10 mouse cellular contexts compared by ENCODE assay signal in the genomic region with DNA sequence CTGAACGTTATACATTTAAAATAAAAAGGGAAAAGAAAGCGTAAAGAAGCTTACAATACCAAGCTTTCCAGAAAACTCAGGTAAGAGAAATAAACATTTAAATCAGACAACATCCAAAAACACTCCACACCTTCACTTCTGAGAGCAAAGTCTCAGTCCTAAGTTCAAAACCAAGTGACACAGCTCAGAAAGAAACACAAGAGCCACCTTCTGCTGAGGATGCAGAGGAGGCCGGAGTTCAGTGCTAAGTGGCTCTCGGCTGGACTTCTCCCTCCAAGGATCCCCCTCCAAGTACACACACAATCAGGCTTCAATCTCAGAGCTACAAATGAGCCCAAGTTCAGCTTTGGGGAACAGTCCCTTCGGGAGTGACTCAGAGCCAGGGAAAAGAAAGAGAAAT. TPM values are rescaled to one million over a fixed set of nuclear protein-coding genes. Genes with fewer than 3 reads are reported as not detected.
DNase-seq lines count a peak whose midpoint lies in the region; ATAC-seq and TF ChIP-seq lines count a peak whose summit lies in the region.
"Had no signal": no experiment of that assay in that cellular context is flagged by ENCODE, and none has a peak within 500 bp of the region (broad histone marks: within the 10 kb centered on the region; RNA-seq: fewer than 3 reads in every experiment).

No protein-coding gene starts in this region.

- H3K79me2 ChIP-seq in liver, adult 2 months (ENCODE audit: control insufficient read depth, insufficient read depth, low read length), result peaks cover 62% of the 10 kb centered on the region

- H3K27ac ChIP-seq in liver, adult 2 months (replicated peaks; ENCODE audit: insufficient read depth, low read depth, low read length), result peak overlapping the region; percentile 48
- no peak overlapping the region for H3K27ac ChIP-seq in liver, embryonic 12.5 days
- H3K27ac ChIP-seq in forebrain, embryonic 15.5 days (replicated peaks), result no peak overlapping the region; the same call in 1 of the 2 replicates
- H3K27ac ChIP-seq in neural tube, embryonic 15.5 days (replicated peaks), result no peak overlapping the region

- no peak for TF ChIP-seq CTCF in liver, adult 2 months (IDR thresholded peaks at IDR 0.05; ENCODE audit: low read depth, low read length)

- H3K36me3 ChIP-seq in liver, adult 2 months (ENCODE audit: control insufficient read depth, insufficient read depth, low read length), result no peaks in the 10 kb centered on the region
- H3K36me3 ChIP-seq in liver, embryonic 12.5 days, result no peaks in the 10 kb centered on the region
- H3K36me3 ChIP-seq in forebrain, embryonic 15.5 days, result no peaks in the 10 kb centered on the region
- no peaks in the 10 kb centered on the region for H3K36me3 ChIP-seq in neural tube, embryonic 15.5 days

- H3K4me3 ChIP-seq in liver, adult 2 months (ENCODE audit: insufficient read depth, low read depth, low read length), result peak overlapping the region; percentile 16; the same call in 1 of the 2 replicates
- no peak overlapping the region for H3K4me3 ChIP-seq in liver, embryonic 12.5 days
- peak overlapping the region; percentile 94 for H3K4me3 ChIP-seq in forebrain, embryonic 15.5 days
- H3K4me3 ChIP-seq in neural tube, embryonic 15.5 days (replicated peaks), result peak overlapping the region; percentile 85
- H3K4me3 ChIP-seq: megakaryocyte, embryonic 14.5 days had no signal

- peaks cover 55% of the 10 kb centered on the region for H3K4me1 ChIP-seq in liver, adult 2 months (ENCODE audit: control insufficient read depth, insufficient read depth, low read length)
- peaks cover 28% of the 10 kb centered on the region for H3K4me1 ChIP-seq in liver, embryonic 12.5 days
- H3K4me1 ChIP-seq in forebrain, embryonic 15.5 days, result peaks cover 77% of the 10 kb centered on the region
- peaks cover 84% of the 10 kb centered on the region for H3K4me1 ChIP-seq in neural tube, embryonic 15.5 days

- no peak overlapping the region for H3K4me2 ChIP-seq in liver, embryonic 12.5 days
- peak overlapping the region; percentile 99 for H3K4me2 ChIP-seq in forebrain, embryonic 15.5 days (replicated peaks)
- H3K4me2 ChIP-seq in neural tube, embryonic 15.5 days, result peak overlapping the region; percentile 90

- WGBS in liver, adult 2 months, result 50% methylated on average over 5 of the region's 5 CpGs
- 69% methylated on average over 5 of the region's 5 CpGs for WGBS in liver, embryonic 12.5 days (ENCODE audit: insufficient replicate concordance)
- WGBS in forebrain, embryonic 15.5 days, result 68% methylated on average over 5 of the region's 5 CpGs
- WGBS in neural tube, embryonic 15.5 days, result 76% methylated on average over 5 of the region's 5 CpGs

- peak overlapping the region; percentile 7; the same call in 1 of the 2 replicates for H3K9ac ChIP-seq in liver, adult 2 months (ENCODE audit: low read depth, low read length)
- H3K9ac ChIP-seq in liver, embryonic 12.5 days, result no peak overlapping the region
- peak overlapping the region; percentile 83 for H3K9ac ChIP-seq in forebrain, embryonic 15.5 days (replicated peaks)
- peak overlapping the region; percentile 74 for H3K9ac ChIP-seq in neural tube, embryonic 15.5 days (replicated peaks)

- H3K9me3 ChIP-seq in liver, embryonic 12.5 days (replicated peaks), result no peaks in the 10 kb centered on the region
- H3K9me3 ChIP-seq in forebrain, embryonic 15.5 days, result no peaks in the 10 kb centered on the region
- H3K9me3 ChIP-seq in neural tube, embryonic 15.5 days (replicated peaks), result no peaks in the 10 kb centered on the region

- ATAC-seq in liver, embryonic 12.5 days, result no peak
- no peak for ATAC-seq in forebrain, embryonic 15.5 days (replicated peaks)
- no peak for ATAC-seq in neural tube, embryonic 15.5 days (ENCODE audit: low FRiP score)
- ATAC-seq: inflammation-experienced regulatory T-cells, adult 6 months had no signal

- no peaks in the 10 kb centered on the region for H3K27me3 ChIP-seq in liver, adult 2 months (ENCODE audit: control insufficient read depth, insufficient read depth, low read length)
- peaks cover 61% of the 10 kb centered on the region for H3K27me3 ChIP-seq in liver, embryonic 12.5 days (replicated peaks)
- H3K27me3 ChIP-seq in forebrain, embryonic 15.5 days, result no peaks in the 10 kb centered on the region
- no peaks in the 10 kb centered on the region for H3K27me3 ChIP-seq in neural tube, embryonic 15.5 days (replicated peaks)

- DNase-seq in liver, adult 2 months (ENCODE audit: extremely low read depth, low read depth, low spot score), result peak; percentile 62
- peak; percentile 41 to 51 for DNase-seq in kidney, postnatal 25 days
- DNase-seq in gastrocnemius, postnatal 25 days, result no peak
- DNase-seq in retina, embryonic 14.5 days (ENCODE audit: low spot score), result no peak
- no peak for DNase-seq in right cerebral cortex, adult 18-20 months

- no peak for TF ChIP-seq POLR2A in liver, adult 2 months (IDR thresholded peaks at IDR 0.05; ENCODE audit: extremely low read depth, insufficient read depth, low read length)

RNA-seq across cellular contexts. Expression of gene Zcchc14, which starts 3.3 kb away (rescaled TPM):
- total RNA-seq in liver, adult 2 months (2014; rRNA removed), result 9.2 and 14.8 TPM in 2 replicates
- 13.0 and 15.6 TPM in 2 replicates for polyA plus RNA-seq in liver, adult 2 months (2012; rRNA removed)
- 2.8 and 2.9 TPM in 2 replicates for polyA plus RNA-seq in liver, embryonic 12.5 days (2016; fragmentation: Nextera tagmentation; extraction: Ambion mirVana)
- polyA plus RNA-seq in forebrain, embryonic 15.5 days (2015; fragmentation: Nextera tagmentation; extraction: Ambion mirVana), result 36.7 and 39.2 TPM in 2 replicates
- 16.7 and 21.3 TPM in 2 replicates for polyA plus RNA-seq in neural tube, embryonic 15.5 days (2015; fragmentation: Nextera tagmentation; extraction: Ambion mirVana)
- 10 to 100 TPM; 16.3 to 17.0 TPM for total RNA-seq in gastrocnemius, postnatal 25 days (2021)

RNA-seq across cellular contexts. Expression of gene Map1lc3b, which starts 59.3 kb away (rescaled TPM):
- 61.9 and 79.7 TPM in 2 replicates for total RNA-seq in liver, adult 2 months (2014; rRNA removed)
- 45.9 and 48.2 TPM in 2 replicates for polyA plus RNA-seq in liver, adult 2 months (2012; rRNA removed)
- 135 and 137 TPM in 2 replicates for polyA plus RNA-seq in liver, embryonic 12.5 days (2016; fragmentation: Nextera tagmentation; extraction: Ambion mirVana)
- polyA plus RNA-seq in forebrain, embryonic 15.5 days (2015; fragmentation: Nextera tagmentation; extraction: Ambion mirVana), result 394 and 395 TPM in 2 replicates
- 315 and 351 TPM in 2 replicates for polyA plus RNA-seq in neural tube, embryonic 15.5 days (2015; fragmentation: Nextera tagmentation; extraction: Ambion mirVana)
- 100 to 1,000 TPM; 124 to 134 TPM for total RNA-seq in gastrocnemius, postnatal 25 days (2021)

Comparison
In these comparisons a context has a peak if more than half of its experiments do, and no peak if none do; other contexts are left out.
1. DNase-seq: peak in liver, adult 2 months (single experiment) and kidney, postnatal 25 days (2 of 2); none in gastrocnemius, postnatal 25 days (single experiment), retina, embryonic 14.5 days (single experiment) and right cerebral cortex, adult 18-20 months (single experiment).